Mouse (Mus musculus): ENCODE data around the gene Qdpr. TPM values are rescaled to one million over a fixed set of nuclear protein-coding genes. Genes with fewer than 3 reads are reported as not detected.

Qdpr gene
- 110 and 116 TPM in 2 replicates for polyA plus RNA-seq (2016; fragmentation: Nextera tagmentation; extraction: Ambion mirVana)

DNA sequence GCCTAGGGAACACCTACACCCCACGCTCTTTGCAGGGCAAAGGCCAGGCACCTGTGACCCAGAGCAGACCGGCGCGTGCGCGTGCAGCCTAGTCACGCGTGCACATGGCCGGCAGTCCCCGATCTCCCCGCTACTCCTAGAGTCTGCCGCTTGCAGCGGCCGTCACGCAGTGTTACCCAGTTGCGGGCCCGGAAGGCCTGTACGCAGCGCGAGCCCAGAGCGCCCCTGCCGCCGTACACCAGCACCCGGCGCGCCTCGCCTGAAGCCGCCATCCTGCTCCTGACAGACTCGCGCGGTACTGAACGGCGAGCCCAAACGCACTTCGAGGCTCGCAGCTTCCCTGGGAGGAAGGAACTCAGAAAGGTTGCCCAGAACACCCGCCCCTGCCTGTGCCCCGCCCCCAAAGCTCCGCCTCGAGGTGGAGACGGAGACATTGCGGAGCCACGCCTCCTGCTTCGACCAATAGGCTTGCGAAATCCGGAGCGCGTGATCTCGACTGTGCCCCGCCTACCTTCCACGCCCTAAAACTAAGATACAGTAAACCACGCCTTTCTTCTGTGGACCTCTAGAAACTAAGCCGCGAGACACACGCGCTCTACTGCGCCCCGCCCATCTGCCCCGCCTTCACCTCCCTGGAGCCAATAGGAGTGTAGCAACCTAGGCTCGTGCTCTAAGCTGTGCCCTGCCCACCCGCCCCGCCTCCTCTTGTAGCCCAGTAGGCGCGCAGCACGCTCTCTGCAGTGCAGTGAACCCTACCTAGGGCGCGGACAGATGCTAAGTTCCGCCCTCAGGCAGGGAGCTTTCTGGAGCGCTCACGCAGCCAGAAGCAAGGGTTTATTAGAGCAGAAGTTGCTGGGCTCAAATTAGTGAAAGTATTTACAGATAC lies at the start of gene Qdpr:
Gene Qdpr, minus strand, starts transcription at position 406 of the 886 bp plus-strand sequence.
- WGBS, result 0% methylated on average over 63 of the region's 70 CpGs

DNA sequence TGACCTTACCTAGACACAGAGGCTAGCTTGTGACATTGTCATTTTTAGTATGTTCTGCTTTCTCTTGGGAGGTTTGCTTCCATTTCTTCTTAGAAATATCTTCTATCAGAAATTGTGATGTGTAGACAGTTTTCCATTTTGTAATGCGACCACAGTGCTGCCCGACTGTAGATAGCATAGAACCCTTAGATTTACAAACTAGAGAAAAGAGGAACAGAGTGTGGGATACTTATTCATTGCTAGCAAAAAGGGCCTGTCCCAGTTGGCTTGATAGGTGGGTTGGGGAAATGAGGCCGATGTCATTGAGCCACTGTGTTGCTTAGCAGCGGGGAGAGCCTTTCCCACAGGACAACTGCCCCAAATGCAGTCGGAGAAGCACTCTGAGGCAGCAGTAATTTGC lies 47.5 kb upstream of the Qdpr start:
- Histone ChIP-seq H3K27me3 (ENCODE audit: insufficient read depth, poor library complexity, severe bottlenecking) (no peaks in the 10 kb centered on the region), H3K27ac (no peak overlapping the region), H3K9me3 (no peaks in the 10 kb centered on the region), H3K4me3 (no peak overlapping the region), H3K4me1 (peaks cover 10% of the 10 kb centered on the region; the same call in 1 of the 2 replicates), H3K36me3 (peaks cover 68% of the 10 kb centered on the region)
- no peak for DNase-seq (ENCODE audit: low spot score)
- 90% methylated on average over 5 of the region's 5 CpGs for WGBS

More for the DNA sequence above, at the start of gene Qdpr:
- Histone ChIP-seq H3K9me3 (no peaks in the 10 kb centered on the region), H3K4me1 (peaks cover 10% of the 10 kb centered on the region; the same call in 1 of the 2 replicates), H3K27ac (peak within 1 kb of the TSS; percentile 89), H3K36me3 (no peaks in the 10 kb centered on the region; the same call in 1 of the 2 replicates), H3K4me3 (peak within 1 kb of the TSS; percentile 90), H3K27me3 (ENCODE audit: insufficient read depth, poor library complexity, severe bottlenecking) (0 out of 2 replicates have a peak, but pooled peaks cover 7% of the 10 kb centered on the region)
- DNase-seq (ENCODE audit: low spot score), result peak; percentile 100

DNA sequence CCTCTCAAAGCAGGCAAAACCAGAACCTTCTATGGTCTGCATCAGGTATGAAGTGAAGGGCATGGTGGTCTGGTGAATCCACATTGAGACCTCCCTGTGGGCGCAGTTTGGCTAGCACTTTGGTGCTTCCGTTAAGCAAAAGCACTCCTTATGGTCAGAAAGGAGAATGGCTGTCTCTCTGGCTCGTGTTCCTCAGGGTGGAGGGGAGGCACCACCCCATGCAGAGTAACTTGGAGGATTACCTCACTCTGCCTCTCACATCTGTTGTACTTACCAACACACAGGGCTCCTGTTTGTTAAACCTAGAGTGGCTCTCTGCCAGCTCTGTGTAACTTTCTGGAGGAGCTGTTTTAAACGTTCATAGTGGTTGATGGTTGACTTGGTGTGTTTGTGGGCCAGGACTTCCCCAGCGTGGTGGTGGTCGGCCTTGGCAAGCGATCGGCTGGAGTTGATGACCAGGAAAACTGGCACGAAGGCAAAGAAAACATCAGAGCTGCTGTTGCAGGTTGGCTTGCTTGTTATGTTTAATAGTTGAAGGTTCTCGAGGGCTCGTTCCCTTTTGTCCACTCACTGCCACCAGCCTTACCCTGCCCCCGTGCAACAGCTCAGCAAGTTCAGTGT lies 47.0 kb upstream of the Qdpr start:
- Histone ChIP-seq H3K4me1 (peaks cover 10% of the 10 kb centered on the region; the same call in 1 of the 2 replicates), H3K36me3 (peaks cover 63% of the 10 kb centered on the region), H3K27ac (no peak overlapping the region), H3K27me3 (ENCODE audit: insufficient read depth, poor library complexity, severe bottlenecking) (no peaks in the 10 kb centered on the region), H3K9me3 (no peaks in the 10 kb centered on the region), H3K4me3 (no peak overlapping the region)
- no peak for DNase-seq (ENCODE audit: low spot score)
- 84% methylated on average over 12 of the region's 12 CpGs for WGBS

DNA sequence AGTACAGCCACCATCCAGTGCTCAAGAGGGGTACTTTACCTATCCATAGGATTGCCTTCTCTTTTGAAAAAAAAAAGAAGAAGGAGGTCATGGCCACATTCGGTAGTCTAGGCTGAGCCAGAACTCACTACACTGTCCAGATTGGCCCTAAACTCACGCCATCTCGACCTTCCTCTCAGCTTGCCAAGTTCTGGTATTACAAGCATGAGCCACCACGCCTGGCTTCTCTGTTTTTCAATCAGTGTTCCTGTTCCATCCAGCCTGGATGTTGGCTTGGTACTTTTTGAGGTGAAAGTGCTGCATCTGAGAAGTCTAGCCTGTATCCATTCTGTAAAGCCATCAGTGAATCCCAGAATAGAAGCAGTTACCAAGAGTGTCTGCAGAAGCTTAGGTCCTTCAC lies 46.4 kb upstream of the Qdpr start:
- Histone ChIP-seq H3K9me3 (no peaks in the 10 kb centered on the region), H3K27ac (no peak overlapping the region), H3K27me3 (ENCODE audit: insufficient read depth, poor library complexity, severe bottlenecking) (no peaks in the 10 kb centered on the region), H3K36me3 (peaks cover 57% of the 10 kb centered on the region), H3K4me3 (no peak overlapping the region), H3K4me1 (peaks cover 10% of the 10 kb centered on the region; the same call in 1 of the 2 replicates)
- 89% methylated on average over 4 of the region's 4 CpGs for WGBS
- peak; percentile 16 for DNase-seq (ENCODE audit: low spot score)

DNA sequence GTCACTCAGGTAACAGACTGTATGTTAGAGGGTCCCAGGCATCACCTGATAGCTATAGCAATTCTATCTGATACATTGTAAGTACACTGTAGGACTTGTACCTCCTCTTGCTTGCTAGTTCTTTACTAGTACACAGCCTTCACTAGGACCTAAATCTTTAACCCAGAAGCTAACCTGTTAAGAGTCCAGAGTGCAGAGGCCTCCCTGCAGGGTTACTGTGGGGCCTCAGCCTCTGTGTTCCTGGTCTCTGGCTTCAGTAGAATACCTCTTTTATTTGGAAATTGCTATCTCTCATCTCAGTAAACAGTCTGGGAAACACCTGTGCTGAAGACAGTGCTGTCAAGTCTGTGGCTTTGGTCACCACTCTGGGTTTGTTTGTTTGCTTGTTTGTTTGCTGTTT lies 46.0 kb upstream of the Qdpr start:
- Histone ChIP-seq H3K36me3 (peaks cover 53% of the 10 kb centered on the region), H3K27ac (no peak overlapping the region), H3K27me3 (ENCODE audit: insufficient read depth, poor library complexity, severe bottlenecking) (no peaks in the 10 kb centered on the region), H3K9me3 (no peaks in the 10 kb centered on the region), H3K4me3 (no peak overlapping the region), H3K4me1 (peaks cover 10% of the 10 kb centered on the region; the same call in 1 of the 2 replicates)
- peak; percentile 30 for DNase-seq (ENCODE audit: low spot score)

DNA sequence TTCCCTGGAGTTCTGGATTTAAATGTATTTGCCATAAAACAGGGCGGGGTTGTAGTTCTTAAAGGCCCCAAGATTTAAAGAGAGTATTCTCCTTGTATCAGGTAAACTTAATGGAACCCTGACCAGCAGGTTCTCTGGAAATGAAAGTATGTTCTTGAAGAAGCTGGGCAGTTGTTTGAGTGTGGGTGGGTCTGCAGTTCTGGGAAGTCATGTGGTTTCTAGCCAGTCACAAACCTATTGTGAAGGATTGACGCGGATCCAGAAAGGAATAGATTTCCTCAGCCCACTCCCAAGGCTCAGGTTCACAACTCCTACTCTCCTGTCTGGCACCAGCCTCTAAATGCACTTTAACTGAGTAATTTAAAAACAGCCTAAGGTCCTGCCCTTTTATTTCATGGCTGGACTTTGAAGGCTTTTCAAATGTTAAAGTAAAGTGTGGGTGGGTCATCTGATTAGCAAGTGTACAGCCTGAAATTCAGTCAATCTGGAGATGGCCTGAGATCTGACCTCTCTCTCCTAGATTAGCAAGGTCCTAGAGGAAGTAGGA lies 45.5 kb upstream of the Qdpr start:
- WGBS, result 91% methylated on average over 3 of the region's 3 CpGs
- Histone ChIP-seq H3K9me3 (no peaks in the 10 kb centered on the region), H3K4me3 (no peak overlapping the region), H3K4me1 (peaks cover 10% of the 10 kb centered on the region; the same call in 1 of the 2 replicates), H3K36me3 (peaks cover 48% of the 10 kb centered on the region), H3K27me3 (ENCODE audit: insufficient read depth, poor library complexity, severe bottlenecking) (no peaks in the 10 kb centered on the region), H3K27ac (no peak overlapping the region)
- DNase-seq (ENCODE audit: low spot score), result no peak

DNA sequence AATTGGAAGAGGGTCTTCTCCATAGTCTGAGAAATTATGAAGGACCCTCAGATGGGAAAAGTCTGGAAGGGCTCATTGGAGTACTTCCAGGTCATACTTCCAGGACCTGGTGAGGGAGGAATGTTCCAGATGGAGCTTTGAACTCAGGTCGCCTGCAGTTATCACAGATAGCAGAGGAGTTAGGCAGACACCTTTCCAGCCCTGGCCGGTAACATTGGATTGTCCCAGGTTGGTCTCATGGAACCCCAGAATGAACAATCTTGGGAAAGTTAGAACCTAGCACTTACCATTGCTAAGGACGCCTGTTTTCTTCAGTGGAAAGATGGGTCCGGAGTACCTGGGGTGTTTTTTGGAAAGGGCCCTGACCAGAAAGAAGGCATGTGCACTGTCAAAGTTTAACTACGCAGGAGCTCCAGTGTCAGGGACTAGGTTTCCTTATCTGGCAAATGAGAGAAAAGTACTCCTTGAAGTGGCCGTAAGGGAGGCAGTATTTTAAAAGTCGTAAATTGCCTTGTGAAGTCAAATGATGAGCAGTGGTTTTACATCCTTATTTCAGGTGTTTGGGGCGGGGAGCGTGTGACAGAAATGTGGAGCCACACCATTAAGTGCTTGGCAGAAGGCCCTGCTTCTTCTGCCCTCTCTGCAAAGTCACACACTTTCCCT lies 44.2 kb upstream of the Qdpr start:
- peak overlapping the region; percentile 93; the same call in 1 of the 2 replicates for H3K27ac ChIP-seq
- no peaks in the 10 kb centered on the region for H3K9me3 ChIP-seq
- 50% methylated on average over 9 of the region's 9 CpGs for WGBS
- H3K4me1 ChIP-seq, result peaks cover 10% of the 10 kb centered on the region; the same call in 1 of the 2 replicates
- no peak for DNase-seq (ENCODE audit: low spot score)
- H3K27me3 ChIP-seq (ENCODE audit: insufficient read depth, poor library complexity, severe bottlenecking), result no peaks in the 10 kb centered on the region
- peaks cover 35% of the 10 kb centered on the region for H3K36me3 ChIP-seq
- H3K4me3 ChIP-seq, result peak overlapping the region; percentile 81

DNA sequence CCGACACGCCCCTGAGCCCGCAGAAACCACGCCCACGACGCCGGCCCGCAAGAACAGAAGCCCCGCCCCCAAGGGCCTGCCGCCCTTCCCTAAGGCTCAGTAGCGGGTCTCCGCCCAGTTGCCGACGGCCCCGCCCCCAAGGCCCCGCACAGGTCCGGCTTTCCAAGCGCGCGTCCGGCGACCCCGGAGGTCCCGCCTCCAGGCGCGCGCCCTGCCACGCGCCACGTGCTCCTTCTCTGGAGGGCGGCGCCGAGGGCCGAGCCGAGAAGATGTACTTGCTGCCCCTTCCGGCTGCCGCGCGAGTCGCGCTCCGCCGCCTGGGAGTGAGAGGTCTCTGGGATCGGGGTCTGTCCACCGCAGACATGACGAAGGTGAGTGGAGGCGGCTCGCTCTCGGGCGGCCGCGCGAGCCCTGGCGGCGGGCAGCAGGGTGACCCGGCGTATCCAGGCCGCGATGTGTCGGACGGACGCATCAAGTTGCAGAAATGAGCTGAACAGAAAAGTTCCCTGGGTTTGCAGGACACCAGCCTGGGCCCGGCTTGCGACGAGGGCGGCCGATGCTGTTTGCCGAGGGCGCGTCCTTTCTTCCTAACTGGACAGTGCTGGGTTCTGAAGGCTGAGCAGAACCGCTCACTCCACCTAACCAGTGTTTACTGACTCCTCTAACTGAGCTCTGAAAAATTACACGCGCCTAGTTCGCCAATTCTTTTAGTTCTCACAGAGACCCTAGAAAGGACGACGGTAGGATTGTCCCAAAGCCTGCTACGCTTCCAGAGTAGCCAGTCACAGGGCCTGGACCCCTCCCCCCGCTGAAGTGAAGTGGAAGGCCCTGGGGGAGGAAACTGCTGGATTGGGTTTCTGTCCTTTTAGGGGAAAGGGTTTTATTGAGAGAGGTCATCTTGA lies 43.4 kb upstream of the Qdpr start, which contains the start of gene Lap3:
Gene Lap3, plus strand, starts transcription at position 184 of the 902 bp plus-strand sequence.
- no peaks in the 10 kb centered on the region for H3K27me3 ChIP-seq (ENCODE audit: insufficient read depth, poor library complexity, severe bottlenecking)
- WGBS, result under 1% methylated on average over 78 of the region's 78 CpGs
- H3K27ac ChIP-seq, result peak within 1 kb of the TSS; percentile 93
- H3K4me1 ChIP-seq, result peaks cover 10% of the 10 kb centered on the region; the same call in 1 of the 2 replicates
- DNase-seq (ENCODE audit: low spot score), result peak; percentile 99
- peak within 1 kb of the TSS; percentile 81 for H3K4me3 ChIP-seq
- H3K36me3 ChIP-seq, result peaks cover 27% of the 10 kb centered on the region
- H3K9me3 ChIP-seq, result no peaks in the 10 kb centered on the region

DNA sequence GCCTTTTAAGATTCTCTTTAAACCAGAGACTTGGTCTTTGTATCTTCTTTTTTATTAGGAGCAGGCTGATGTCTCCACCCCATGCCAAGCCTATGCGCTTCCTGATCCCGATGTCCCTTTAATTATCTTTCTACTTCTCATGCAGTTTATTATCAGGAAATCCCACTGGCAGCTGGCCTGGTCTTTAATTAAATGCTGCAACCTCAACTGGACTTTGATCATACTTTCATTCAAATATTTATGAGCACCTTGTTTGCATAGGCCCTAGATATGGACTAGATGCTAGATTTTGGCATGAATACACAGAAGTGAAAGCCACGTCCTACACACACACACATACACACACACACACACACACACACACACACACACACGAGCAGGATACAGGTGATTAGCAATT lies 41.7 kb upstream of the Qdpr start:
- H3K27ac ChIP-seq, result no peak overlapping the region
- DNase-seq (ENCODE audit: low spot score), result peak; percentile 41
- H3K27me3 ChIP-seq (ENCODE audit: insufficient read depth, poor library complexity, severe bottlenecking), result peaks cover 5% of the 10 kb centered on the region; the same call in 1 of the 2 replicates
- H3K4me3 ChIP-seq, result no peak overlapping the region
- 77% methylated on average over 4 of the region's 4 CpGs for WGBS
- H3K9me3 ChIP-seq, result no peaks in the 10 kb centered on the region
- peaks cover 10% of the 10 kb centered on the region; the same call in 1 of the 2 replicates for H3K4me1 ChIP-seq
- peaks cover 11% of the 10 kb centered on the region for H3K36me3 ChIP-seq

DNA sequence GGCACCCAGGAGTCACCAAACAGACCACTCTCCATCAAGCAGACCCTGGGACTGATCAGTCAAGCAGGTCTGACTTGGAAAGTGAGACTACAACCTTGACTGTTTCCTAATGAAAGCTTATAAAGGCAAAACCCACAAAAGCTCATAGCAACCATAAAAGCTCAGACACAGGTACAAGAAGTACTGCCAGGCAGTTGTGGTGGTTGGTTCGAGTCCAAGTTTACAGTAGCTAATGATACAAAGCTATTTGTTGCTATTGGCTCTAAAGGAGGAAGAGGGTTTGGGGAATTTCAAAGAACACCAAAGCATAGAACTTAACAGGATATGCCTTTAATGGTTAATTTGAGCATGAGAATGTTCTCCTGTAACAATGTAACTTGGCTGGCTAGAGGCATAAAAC lies 33.6 kb upstream of the Qdpr start:
- WGBS, result 78% methylated on average over 1 of the region's 1 CpGs
- Histone ChIP-seq H3K27ac (no peak overlapping the region), H3K4me1 (no peaks in the 10 kb centered on the region), H3K4me3 (no peak overlapping the region), H3K27me3 (ENCODE audit: insufficient read depth, poor library complexity, severe bottlenecking) (peaks cover 12% of the 10 kb centered on the region; the same call in 1 of the 2 replicates), H3K36me3 (no peaks in the 10 kb centered on the region), H3K9me3 (no peaks in the 10 kb centered on the region)
- peak; percentile 17 for DNase-seq (ENCODE audit: low spot score)

DNA sequence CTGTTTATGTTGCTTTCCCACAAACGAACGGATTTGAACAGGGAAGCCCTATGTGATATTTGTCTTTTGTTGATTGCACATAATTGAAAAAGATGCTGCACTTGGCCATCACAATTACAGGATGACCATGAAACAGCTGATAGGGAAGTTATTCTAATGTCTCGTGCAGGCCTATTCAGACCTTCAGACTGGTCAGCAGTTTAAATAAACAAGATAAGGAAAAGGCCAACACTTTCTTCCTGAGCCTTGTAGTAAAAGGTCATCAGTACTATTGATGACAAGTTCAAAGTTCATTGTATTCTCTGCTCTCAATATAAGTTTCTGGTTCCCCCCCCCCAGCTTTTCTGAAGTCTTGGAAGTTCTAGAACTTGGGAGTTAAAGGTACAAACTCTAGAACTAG lies 32.6 kb upstream of the Qdpr start:
- H3K27me3 ChIP-seq (ENCODE audit: insufficient read depth, poor library complexity, severe bottlenecking), result peaks cover 12% of the 10 kb centered on the region; the same call in 1 of the 2 replicates
- no peaks in the 10 kb centered on the region for H3K4me1 ChIP-seq
- H3K36me3 ChIP-seq, result no peaks in the 10 kb centered on the region
- H3K27ac ChIP-seq, result no peak overlapping the region
- 46% methylated on average over 3 of the region's 3 CpGs for WGBS
- DNase-seq (ENCODE audit: low spot score), result no peak
- no peak overlapping the region for H3K4me3 ChIP-seq
- no peaks in the 10 kb centered on the region for H3K9me3 ChIP-seq
